Mouse (Mus musculus): Measurements from ENCODE around the gene Tia1. TPM values are rescaled to one million over a fixed set of nuclear protein-coding genes. Genes with fewer than 3 reads are reported as not detected.

The Tia1 gene
- 75.7 TPM for polyA plus RNA-seq (2017; shearing (Covaris generic))

GRCm38 (mm10) chr6:86404100-86404861 is at the start of gene Tia1:
Tia1 (plus strand) TSS chr6:86404219.

DNA sequence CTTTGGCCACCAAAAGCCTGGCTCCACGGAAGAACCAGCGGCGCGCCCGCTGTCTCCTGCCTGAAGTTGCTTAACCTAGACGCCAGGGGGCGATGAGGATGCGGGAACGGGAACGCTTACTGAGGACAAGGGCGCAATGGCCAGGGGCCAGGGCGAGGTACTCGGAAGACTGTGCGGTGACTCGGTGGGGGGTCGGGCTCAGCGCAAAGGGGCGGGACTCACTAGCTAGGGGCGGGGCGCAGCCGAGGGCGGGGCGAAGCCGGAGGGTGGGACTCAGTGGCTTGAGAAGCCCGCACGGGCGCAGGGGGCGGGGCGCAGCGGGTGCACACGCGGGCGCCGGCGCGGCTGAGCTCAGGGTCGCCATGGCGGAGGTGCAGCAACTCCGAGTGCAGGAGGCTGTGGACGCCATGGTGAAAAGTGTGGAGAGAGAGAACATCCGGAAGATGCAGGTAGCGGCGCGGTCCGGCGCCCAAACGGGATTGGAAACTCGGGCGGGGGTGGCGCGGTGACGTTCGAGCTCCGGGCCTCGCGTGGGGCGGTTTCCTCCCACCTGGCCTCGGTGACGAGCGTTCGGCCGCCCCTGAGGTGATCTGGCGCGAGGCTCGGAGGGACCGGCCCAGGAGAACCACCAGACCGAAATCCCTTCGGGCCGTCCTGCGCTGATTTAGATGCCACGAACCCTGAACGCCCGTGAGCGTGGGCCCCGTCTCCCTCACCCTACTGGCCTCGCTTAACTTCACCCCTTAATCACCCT is 38.5 kb upstream of the Tia1 start, which contains the start of gene Fam136a:
TSS of gene Fam136a (plus strand) at position 276 of the 754 bp plus-strand sequence.

GRCm38 (mm10) chr6:86370764-86371339 is 33.2 kb upstream of the Tia1 start, which contains the start of gene Snrpg:
Snrpg (plus strand) TSS chr6:86371304.

DNA sequence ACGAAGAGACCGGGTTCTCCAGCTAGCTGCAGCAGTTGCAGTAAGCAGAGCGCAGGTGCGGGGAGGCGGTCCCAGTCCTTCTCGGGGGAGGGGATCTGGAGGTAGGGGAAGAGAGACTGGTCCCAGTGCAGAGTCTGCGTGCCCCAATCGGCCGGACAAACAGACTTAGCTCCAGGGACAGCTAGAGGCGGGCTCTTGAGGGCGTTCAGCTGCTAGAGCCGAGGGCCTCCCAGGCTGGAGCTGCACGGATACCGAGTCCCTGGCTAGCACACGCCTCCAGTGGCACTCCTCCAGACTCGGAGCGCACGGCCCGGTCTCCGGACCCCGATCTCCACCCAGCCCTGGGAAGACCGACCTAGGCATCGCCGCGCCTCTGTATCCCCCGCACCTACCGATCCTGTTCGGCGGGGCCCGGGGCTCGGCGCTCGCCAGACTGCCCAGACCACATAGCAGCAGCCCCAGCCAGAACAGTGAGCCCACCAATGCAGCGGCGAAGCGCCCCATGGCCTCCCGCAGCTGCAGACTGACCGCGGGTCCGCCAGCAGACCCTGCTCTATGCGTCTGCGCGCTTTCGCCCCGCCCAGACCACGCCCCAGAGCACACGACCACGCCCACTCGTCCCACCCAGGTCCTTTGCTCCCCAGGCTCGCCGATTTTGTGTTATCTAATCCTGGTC is 7.3 kb upstream of the Tia1 start, which contains the start of gene Pcyox1:
TSS of gene Pcyox1 (minus strand) at position 574 of the 676 bp plus-strand sequence.

DNA sequence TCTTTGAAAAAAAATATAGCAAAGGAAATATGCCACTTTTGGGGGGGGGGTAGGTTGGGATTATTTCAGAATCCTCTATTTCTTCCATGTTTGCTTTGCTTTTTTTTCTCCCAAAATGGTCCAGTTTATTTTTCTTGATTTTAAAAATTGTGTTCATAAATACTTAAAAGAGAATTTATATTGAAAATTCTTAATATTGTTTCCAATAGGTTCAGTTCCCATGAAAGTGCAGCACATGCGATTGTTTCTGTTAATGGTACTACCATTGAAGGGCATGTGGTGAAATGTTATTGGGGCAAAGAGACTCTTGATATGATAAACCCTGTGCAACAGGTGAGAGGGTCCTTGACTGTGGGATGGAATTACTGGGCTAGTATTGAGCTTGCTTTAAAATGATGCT is 22.3 kb downstream of the Tia1 start, which contains the start of gene Gm44790:
TSS of gene Gm44790 (plus strand) at position 301 of the 400 bp plus-strand sequence.

GRCm38 (mm10) chr6:86438272-86439118 is 34.5 kb downstream of the Tia1 start, which contains the start of gene C87436:
C87436 (plus strand) TSS chr6:86438374.

Other genes with a start within 250 kb of the Tia1 start
- not detected for gene Tgfa, start 209.0 kb upstream of the Tia1 start, polyA plus RNA-seq (2017; shearing (Covaris generic))
- 29.7 TPM for gene Fam136a, start 38.6 kb upstream of the Tia1 start, polyA plus RNA-seq (2017; shearing (Covaris generic))
- gene Snrpg, start 32.9 kb upstream of the Tia1 start, polyA plus RNA-seq (2017; shearing (Covaris generic)): 413 TPM
- gene Pcyox1, start 7.1 kb upstream of the Tia1 start, polyA plus RNA-seq (2017; shearing (Covaris generic)): 4.3 TPM
- not detected for gene Gm44790, start 22.4 kb downstream of the Tia1 start, polyA plus RNA-seq (2017; shearing (Covaris generic))
- gene C87436, start 34.2 kb downstream of the Tia1 start, polyA plus RNA-seq (2017; shearing (Covaris generic)): 42.4 TPM
- gene Pcbp1, start 122.1 kb downstream of the Tia1 start, polyA plus RNA-seq (2017; shearing (Covaris generic)): 299 TPM
- 0.32 TPM for gene Asprv1, start 223.9 kb downstream of the Tia1 start, polyA plus RNA-seq (2017; shearing (Covaris generic))